Mouse (Mus musculus) left cerebral cortex, adult 2 months (tissue): Measurements from ENCODE around the gene Hist2h2be. TPM values are rescaled to one million over a fixed set of nuclear protein-coding genes. Genes with fewer than 3 reads are reported as not detected.
"Not testable (repeated sequence)": the region's sequence is repeated elsewhere in the genome, so short reads cannot be mapped to it uniquely, and the experiment has no call there.

ENCODE experiments used
- DNase-seq, 2 experiments: peaks; one replicate each; pipeline ENCODE4 v3.0.0; 2021 to 2022; ENCODE audit warnings: low spot score in 2 of 2, mixed read lengths in 1 of 2; ENCODE audit errors: extremely low spot score in 1 of 2
- H3K27ac ChIP-seq: fragments of 200-600 bp; 2 replicates; pipeline ENCODE4 v1.8.1; 2022
- H3K4me3 ChIP-seq: fragments of 200-600 bp; 2 replicates; pipeline ENCODE4 v1.8.1; 2022
- CTCF ChIP-seq: fragments of 200-600 bp; IDR thresholded peaks from 2 replicates; pipeline ENCODE4 v1.8.1; 2022; ENCODE audit warnings: antibody characterized with exemption, mild to moderate bottlenecking, moderate library complexity
- intact Hi-C: fragments of 180-260 bp; cut with DNase I; formaldehyde crosslinking; loops from one replicate; pipeline ENCODE4 v1.15.1; 2025
- total RNA-seq, 2 experiments: library from RNA; stranded (reverse); gene quantifications; 2 replicates each; pipeline ENCODE4 v1.2.3; 2021

Hist2h2be gene
- total RNA-seq, 2 experiments from 2014 or later = 5.4 to 5.6 TPM

GRCm38 (mm10) chr3:96231758-96232120, 10.8 kb downstream of the Hist2h2be start:
- intact Hi-C loops = no loop called here

GRCm38 (mm10) chr3:96234914-96235313, 14.0 kb downstream of the Hist2h2be start:
- no peak; the same call in 1 of the 2 replicates for TF ChIP-seq CTCF
- H3K4me3 ChIP-seq = no peak overlapping the region
- H3K27ac ChIP-seq = no peak overlapping the region
- DNase-seq = no peak
- intact Hi-C loops = no loop called here

More at GRCm38 (mm10) chr3:96231758-96232120, 10.8 kb downstream of the Hist2h2be start:
- no peak overlapping the region for H3K27ac ChIP-seq
- DNase-seq = no peak
- TF ChIP-seq CTCF = no peak
- H3K4me3 ChIP-seq = no peak overlapping the region

GRCm38 (mm10) chr3:96235836-96236235, 14.9 kb downstream of the Hist2h2be start:
- no peak for TF ChIP-seq CTCF
- H3K27ac ChIP-seq = no peak overlapping the region
- intact Hi-C loops = loop anchor here (2.0 kb wide), 1 partner anchor 13 kb away; no protein-coding TSS in a partner anchor
- DNase-seq = no peak
- no peak overlapping the region for H3K4me3 ChIP-seq

GRCm38 (mm10) chr3:96236834-96237334, 16.0 kb downstream of the Hist2h2be start:
- intact Hi-C loops = loop anchor here (2.0 kb wide), 1 partner anchor 14 kb away; no protein-coding TSS in a partner anchor
- H3K4me3 ChIP-seq = no peak overlapping the region

GRCm38 (mm10) chr3:96237335-96237903, 16.5 kb downstream of the Hist2h2be start:
- intact Hi-C loops = loop anchor here (2.0 kb wide), 1 partner anchor 15 kb away; no protein-coding TSS in a partner anchor
- no peak for DNase-seq
- no peak overlapping the region for H3K4me3 ChIP-seq
- no peak for TF ChIP-seq CTCF
- no peak overlapping the region for H3K27ac ChIP-seq

More at GRCm38 (mm10) chr3:96236834-96237334, 16.0 kb downstream of the Hist2h2be start:
- no peak for DNase-seq
- no peak for TF ChIP-seq CTCF
- no peak overlapping the region for H3K27ac ChIP-seq

GRCm38 (mm10) chr3:96237904-96238511, 17.1 kb downstream of the Hist2h2be start:
- intact Hi-C loops = loop anchor here (2.0 kb wide), 1 partner anchor 15 kb away; no protein-coding TSS in a partner anchor
- no peak overlapping the region for H3K4me3 ChIP-seq
- no peak for DNase-seq
- H3K27ac ChIP-seq = no peak overlapping the region
- TF ChIP-seq CTCF = no peak

GRCm38 (mm10) chr3:96238954-96239793, 18.3 kb downstream of the Hist2h2be start, which contains the start of gene Hist2h3c2:
Gene Hist2h3c2 (minus strand): TSS chr3:96239127.
- Histone ChIP-seq H3K4me3 (peak within 1 kb of the TSS; percentile 51), H3K27ac (peak within 1 kb of the TSS; percentile 82)
- DNase-seq = peak in 1 of 2 experiments; percentile 38
- intact Hi-C loops = not testable (repeated sequence)

GRCm38 (mm10) chr3:96239949-96240798, 19.3 kb downstream of the Hist2h2be start, which contains the start of gene Hist2h2aa2:
Gene Hist2h2aa2 (minus strand): TSS chr3:96240276.
- H3K4me3 ChIP-seq = peak within 1 kb of the TSS; percentile 51
- intact Hi-C loops = loop anchor here (1.0 kb wide), 1 partner anchor 23 kb away; the partner anchor contains the start of gene Hist2h4
- DNase-seq = peak; percentile 95 to 97
- peak within 1 kb of the TSS; percentile 94 for H3K27ac ChIP-seq

- no peak for DNase-seq
- TF ChIP-seq CTCF = no peak
- H3K27ac ChIP-seq = peak overlapping the region; percentile 94
- intact Hi-C loops = loop anchor here (1.0 kb wide), 1 partner anchor 23 kb away; the partner anchor contains the start of gene Hist2h4
- peak overlapping the region; percentile 28 for H3K4me3 ChIP-seq
Measured at GRCm38 (mm10) chr3:96240799-96241197, 19.9 kb downstream of the Hist2h2be start.

GRCm38 (mm10) chr3:96243921-96244572, 23.1 kb downstream of the Hist2h2be start:
- intact Hi-C loops = no loop called here
- peak overlapping the region; percentile 83 for H3K4me3 ChIP-seq
- no peak for DNase-seq
- peak overlapping the region; percentile 100 for H3K27ac ChIP-seq
- TF ChIP-seq CTCF = no peak

- H3K27ac ChIP-seq = peak within 1 kb of the TSS; percentile 100
- peak within 1 kb of the TSS; percentile 83 for H3K4me3 ChIP-seq
- intact Hi-C loops = not testable (repeated sequence)
- DNase-seq = peak; percentile 81 to 86
Measured at GRCm38 (mm10) chr3:96245003-96245886, 24.3 kb downstream of the Hist2h2be start, which contains the start of gene Hist2h2aa1. Gene Hist2h2aa1 (plus strand): TSS chr3:96245497.

- 0 out of 2 replicates have a peak overlapping the region, but pooled peaks have one; percentile 28 for H3K4me3 ChIP-seq
- DNase-seq, H3K27ac ChIP-seq, intact Hi-C loops: not testable (repeated sequence)
Measured at GRCm38 (mm10) chr3:96246018-96246417, 25.1 kb downstream of the Hist2h2be start.

GRCm38 (mm10) chr3:96246427-96246856, 25.5 kb downstream of the Hist2h2be start, which contains the start of gene Hist2h3c1:
Gene Hist2h3c1 (plus strand): TSS chr3:96246685.
- 0 out of 2 replicates have a peak within 1 kb of the TSS, but pooled peaks have one; percentile 28 for H3K4me3 ChIP-seq
- DNase-seq, intact Hi-C loops, H3K27ac ChIP-seq: not testable (repeated sequence)
